Mouse (Mus musculus) thymus, postnatal 0 days (tissue): ENCODE data around the gene Odf2. TPM values are rescaled to one million over a fixed set of nuclear protein-coding genes. Genes with fewer than 3 reads are reported as not detected.

Experiments used
- DNase-seq: peaks from one replicate; pipeline ENCODE4 v3.0.0-alpha.2; 2015; ENCODE audit warnings: low spot score
- polyA plus RNA-seq: library from polyadenylated mRNA; unstranded; fragments of >200 nt; fragmentation: Nextera tagmentation; extraction: Ambion mirVana; gene quantifications from 2 replicates; pipeline ENCODE4 v1.2.1, GENCODE M21; 2015

The Odf2 gene
- polyA plus RNA-seq, 1 experiment from 2014 or later: 56.2 TPM

- no peak for DNase-seq
Observed at GRCm38 (mm10) chr2:29930506-29930905, 41.5 kb downstream of the Odf2 start.

DNA sequence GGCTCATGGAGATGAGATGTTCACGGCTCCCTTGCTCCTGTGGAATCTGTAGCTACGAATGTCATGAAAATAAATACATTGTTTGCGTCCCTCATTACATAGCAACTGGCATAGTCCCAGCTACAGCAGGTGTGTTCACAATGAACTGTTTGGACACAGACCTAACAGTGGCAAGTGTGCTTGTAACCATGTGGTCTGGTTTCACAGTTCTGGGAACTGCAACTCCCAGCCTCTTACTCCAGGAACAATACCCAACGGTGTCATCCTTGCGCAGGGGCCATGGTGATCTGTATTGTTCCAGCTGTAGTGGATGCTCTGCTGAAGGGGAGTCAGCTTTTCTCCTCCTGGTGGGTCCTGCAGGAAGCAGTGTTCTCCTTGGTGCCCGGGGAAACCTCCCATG, 42.2 kb downstream of the Odf2 start:
- no peak for DNase-seq

- DNase-seq: peak; percentile 96
Observed at GRCm38 (mm10) chr2:29934906-29935599, 46.0 kb downstream of the Odf2 start, which contains the start of gene Gle1. Gene Gle1 (plus strand): TSS chr2:29935426.

GRCm38 (mm10) chr2:29940073-29940472, 51.1 kb downstream of the Odf2 start:
- DNase-seq: no peak

DNA sequence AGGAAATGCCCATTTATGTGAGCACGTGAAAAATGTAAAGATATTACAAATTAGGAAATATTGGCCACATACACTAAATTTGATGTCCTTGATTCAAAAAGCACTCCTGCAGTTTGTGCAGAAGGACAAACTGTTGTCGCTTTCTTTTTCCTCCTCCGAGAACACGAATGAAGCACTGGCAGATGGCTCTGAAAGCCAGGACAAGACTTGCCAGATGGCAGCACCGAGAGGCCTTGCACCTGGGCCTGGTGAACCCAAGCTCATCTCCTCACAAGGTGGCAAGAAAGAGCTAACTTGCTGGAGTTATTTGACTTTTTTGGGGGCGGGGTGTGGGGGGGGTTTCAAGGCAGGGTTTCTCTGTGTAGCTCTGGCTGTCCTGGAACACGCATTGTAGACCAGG, 51.8 kb downstream of the Odf2 start:
- DNase-seq: no peak

GRCm38 (mm10) chr2:29944723-29945122, 55.7 kb downstream of the Odf2 start:
- no peak for DNase-seq

- DNase-seq: no peak
Observed at GRCm38 (mm10) chr2:29948896-29949295, 59.9 kb downstream of the Odf2 start.

DNA sequence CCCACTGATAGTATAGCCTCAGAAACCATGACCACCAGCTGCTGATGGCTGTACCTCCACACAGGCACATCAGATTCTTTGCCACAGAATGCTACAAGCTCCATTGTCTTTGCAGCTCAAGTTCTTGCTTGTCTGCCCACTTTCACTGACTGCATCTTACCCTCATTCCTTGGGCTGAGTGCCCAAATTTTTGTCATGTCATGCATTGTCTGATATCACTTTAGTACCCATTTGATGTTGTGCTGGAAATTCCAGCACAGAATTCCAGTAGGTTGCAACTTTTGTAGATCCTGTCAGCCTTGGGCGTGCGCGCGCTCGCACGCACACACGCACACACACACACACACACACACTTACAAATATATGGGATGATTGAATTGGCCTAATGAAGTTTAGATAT, 72.2 kb downstream of the Odf2 start:
- no peak for DNase-seq

GRCm38 (mm10) chr2:29964354-29965249, 75.6 kb downstream of the Odf2 start:
- peak; percentile 12 for DNase-seq

DNA sequence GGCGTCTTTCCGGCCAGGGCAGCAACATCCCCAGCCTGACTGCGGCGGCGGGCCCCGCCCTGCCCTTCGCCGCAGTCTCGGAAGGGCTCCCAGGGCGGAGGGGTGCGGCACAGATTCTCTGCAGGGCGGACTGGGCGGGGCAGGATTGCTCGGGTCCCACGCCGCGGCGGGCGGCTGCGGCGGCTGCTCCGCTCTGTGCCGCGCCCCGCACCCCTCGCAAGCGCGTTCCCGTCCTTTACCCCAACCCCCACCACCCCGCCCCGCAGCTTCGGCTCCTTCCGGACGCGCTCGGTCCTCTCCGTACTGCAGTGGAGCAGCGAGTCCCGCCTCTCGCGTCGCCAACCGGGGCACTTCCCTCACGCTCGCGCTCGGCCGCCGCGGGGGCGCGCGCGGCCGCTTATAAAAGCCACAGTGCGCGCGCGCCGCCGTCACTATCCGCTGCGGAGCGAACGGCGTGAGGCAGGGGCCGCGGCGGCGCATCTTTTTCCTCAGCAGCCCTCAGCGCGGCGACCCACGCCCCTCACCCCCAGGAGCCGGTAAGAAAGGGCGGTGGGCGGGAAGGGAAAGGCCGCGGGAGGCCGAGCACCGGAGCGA, 76.3 kb downstream of the Odf2 start, which contains the start of gene Sptan1:
Gene Sptan1 (plus strand): TSS at position 311 of the 594 bp plus-strand sequence.
- peak; percentile 97 for DNase-seq

DNA sequence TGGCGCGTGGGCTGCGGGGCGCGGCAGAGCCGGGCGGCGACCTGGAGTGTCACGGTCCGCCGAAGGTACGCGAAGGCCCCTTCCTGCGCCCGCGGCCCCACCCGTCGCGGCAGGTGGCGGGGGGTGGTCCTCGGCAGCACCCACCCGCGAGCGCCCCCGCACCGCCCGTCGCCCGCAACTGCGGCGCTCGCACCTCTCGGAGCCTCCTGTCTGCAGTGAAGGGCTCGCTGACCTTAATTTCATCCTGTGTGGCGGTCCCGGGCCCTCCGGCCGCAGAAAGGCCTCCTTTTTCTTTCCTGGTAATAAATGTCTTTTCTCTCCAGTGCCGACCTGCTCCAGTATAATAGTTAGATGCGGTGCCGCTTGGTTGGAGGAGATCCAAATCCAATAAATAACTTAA, 76.9 kb downstream of the Odf2 start:
- DNase-seq: peak; percentile 60

GRCm38 (mm10) chr2:29966826-29967225, 77.8 kb downstream of the Odf2 start:
- DNase-seq: no peak

DNA sequence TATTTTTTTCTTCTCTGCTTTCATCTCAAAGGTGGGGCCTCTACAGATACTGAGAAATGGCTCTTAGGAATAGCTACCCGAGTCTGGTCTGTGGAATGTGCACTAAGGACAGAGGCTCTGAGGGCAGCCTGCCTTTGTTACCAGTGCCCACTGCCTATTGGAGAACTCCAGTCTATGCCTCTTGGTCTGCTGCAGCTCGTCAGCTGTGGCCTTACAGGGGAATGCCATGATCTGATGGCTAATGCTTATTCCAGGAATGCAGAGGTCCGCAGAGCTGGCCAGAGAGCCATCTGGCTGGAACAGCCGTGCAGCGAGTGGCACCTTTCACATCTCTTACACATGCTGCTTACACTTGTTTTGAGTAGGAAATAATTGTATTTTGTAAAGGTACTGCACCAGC, 78.7 kb downstream of the Odf2 start:
- no peak for DNase-seq

DNA sequence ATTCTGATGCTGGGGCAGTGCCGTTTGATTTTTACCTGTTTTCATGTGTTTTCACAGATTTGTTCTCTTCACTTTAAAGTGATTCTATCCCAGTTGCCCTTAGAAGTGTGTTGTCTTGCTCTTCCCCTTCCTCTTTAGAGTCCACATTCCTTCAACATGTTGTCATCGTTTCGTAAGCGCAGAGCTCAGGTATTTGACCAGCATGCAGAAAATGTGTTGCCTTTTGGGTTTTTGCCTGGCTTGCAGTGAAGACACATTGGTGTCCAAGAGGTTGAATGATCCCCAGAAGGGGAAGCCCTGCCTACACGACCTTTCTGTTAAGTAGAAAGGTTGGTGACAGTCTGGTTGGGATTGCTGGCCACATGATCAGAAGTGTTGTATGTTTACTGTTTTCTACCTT, 79.6 kb downstream of the Odf2 start:
- no peak for DNase-seq

GRCm38 (mm10) chr2:29971838-29972635, 83.0 kb downstream of the Odf2 start:
- DNase-seq: no peak

DNA sequence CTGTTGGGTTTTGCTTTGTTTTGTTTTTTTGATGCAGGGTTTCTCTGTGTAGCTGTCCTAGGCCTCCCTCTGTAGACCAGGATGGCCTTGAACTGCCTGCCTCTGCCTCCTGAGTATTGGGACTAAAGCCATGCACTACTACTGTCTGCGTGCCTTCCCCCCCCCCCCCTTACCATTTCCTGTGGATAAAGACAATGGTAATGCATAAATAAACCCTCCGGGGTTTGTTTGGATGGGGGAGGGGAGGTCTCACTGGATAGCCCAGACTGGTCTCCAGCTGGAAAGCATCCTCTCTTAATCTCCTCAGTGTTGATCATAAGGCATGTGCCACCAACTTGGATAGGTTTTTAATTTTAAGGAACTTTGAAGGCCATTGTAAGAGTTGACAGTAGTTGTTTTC, 84.5 kb downstream of the Odf2 start:
- DNase-seq: no peak

GRCm38 (mm10) chr2:29977307-29977706, 88.3 kb downstream of the Odf2 start:
- peak; percentile 67 for DNase-seq

GRCm38 (mm10) chr2:29980661-29981060, 91.6 kb downstream of the Odf2 start:
- DNase-seq: no peak
